Mouse (Mus musculus): ENCODE data around the gene Iqcc. TPM values are rescaled to one million over a fixed set of nuclear protein-coding genes. Genes with fewer than 3 reads are reported as not detected.

The Iqcc gene
- 31.8 and 32.5 TPM in 2 replicates for polyA plus RNA-seq (2016; fragmentation: Nextera tagmentation; extraction: Ambion mirVana)

GRCm38 (mm10) chr4:129618786-129619691 is at the start of gene Iqcc:
TSS of gene Iqcc (minus strand) at chr4:129619099.
- H3K4me1 ChIP-seq (replicated peaks) = peaks cover 23% of the 10 kb centered on the region
- 5% methylated on average over 44 of the region's 44 CpGs for WGBS

DNA sequence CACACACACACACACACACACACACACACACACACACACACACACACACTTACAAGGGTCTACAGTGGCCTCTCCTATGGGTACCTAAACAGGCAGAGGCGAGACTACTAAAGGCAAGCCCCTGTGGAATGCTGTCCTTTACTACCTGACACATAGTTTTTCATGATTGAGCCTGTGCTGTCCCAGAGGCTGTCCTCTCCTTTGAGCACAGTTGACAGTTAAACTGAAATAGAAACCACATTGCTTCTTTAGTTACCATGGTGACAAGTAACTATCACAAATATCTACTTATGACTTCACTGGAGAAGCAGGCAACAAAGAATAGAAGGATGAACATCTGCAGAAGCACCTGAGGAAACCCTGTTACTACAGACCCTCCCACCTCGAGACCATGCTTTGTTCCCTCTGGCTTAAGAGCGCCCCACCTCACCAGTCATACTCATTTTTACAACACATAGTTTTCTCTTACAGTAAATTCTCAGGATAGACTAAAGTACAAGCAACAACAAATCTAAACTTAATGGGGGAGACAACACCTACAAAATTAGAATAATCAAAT is 43.4 kb upstream of the Iqcc start:
- peaks cover 70% of the 10 kb centered on the region for H3K36me3 ChIP-seq
- H3K27ac ChIP-seq = no peak overlapping the region
- WGBS = 80% methylated on average over 3 of the region's 3 CpGs
- H3K4me1 ChIP-seq (replicated peaks) = peaks cover 10% of the 10 kb centered on the region
- no peak for ATAC-seq (ENCODE audit: insufficient number of reproducible peaks, insufficient read depth, low FRiP score, low TSS enrichment, low read depth)
- H3K4me3 ChIP-seq (replicated peaks) = no peak overlapping the region
- H3K9me3 ChIP-seq = no peaks in the 10 kb centered on the region
- H3K27me3 ChIP-seq = no peaks in the 10 kb centered on the region
- H3K4me2 ChIP-seq = no peak overlapping the region
- no peak overlapping the region for H3K9ac ChIP-seq (replicated peaks)

More at GRCm38 (mm10) chr4:129618786-129619691, at the start of gene Iqcc:
- H3K27ac ChIP-seq = peak within 1 kb of the TSS; percentile 81
- peak within 1 kb of the TSS; percentile 68 for H3K4me2 ChIP-seq
- no peaks in the 10 kb centered on the region for H3K9me3 ChIP-seq
- H3K27me3 ChIP-seq = no peaks in the 10 kb centered on the region
- peak; percentile 67 for ATAC-seq (ENCODE audit: insufficient number of reproducible peaks, insufficient read depth, low FRiP score, low TSS enrichment, low read depth)
- peaks cover 26% of the 10 kb centered on the region for H3K36me3 ChIP-seq
- H3K4me3 ChIP-seq (replicated peaks) = peak within 1 kb of the TSS; percentile 56
- H3K9ac ChIP-seq (replicated peaks) = peak within 1 kb of the TSS; percentile 73

- H3K9me3 ChIP-seq = no peaks in the 10 kb centered on the region
- 66% methylated on average over 3 of the region's 3 CpGs for WGBS
- no peak overlapping the region for H3K27ac ChIP-seq
- no peak overlapping the region for H3K9ac ChIP-seq (replicated peaks)
- no peak overlapping the region for H3K4me3 ChIP-seq (replicated peaks)
- peaks cover 71% of the 10 kb centered on the region for H3K36me3 ChIP-seq
- peaks cover 10% of the 10 kb centered on the region for H3K4me1 ChIP-seq (replicated peaks)
- ATAC-seq (ENCODE audit: insufficient number of reproducible peaks, insufficient read depth, low FRiP score, low TSS enrichment, low read depth) = no peak
- no peak overlapping the region for H3K4me2 ChIP-seq
- H3K27me3 ChIP-seq = no peaks in the 10 kb centered on the region
These were observed 42.7 kb upstream of the Iqcc start for GRCm38 (mm10) chr4:129661584-129661983.

DNA sequence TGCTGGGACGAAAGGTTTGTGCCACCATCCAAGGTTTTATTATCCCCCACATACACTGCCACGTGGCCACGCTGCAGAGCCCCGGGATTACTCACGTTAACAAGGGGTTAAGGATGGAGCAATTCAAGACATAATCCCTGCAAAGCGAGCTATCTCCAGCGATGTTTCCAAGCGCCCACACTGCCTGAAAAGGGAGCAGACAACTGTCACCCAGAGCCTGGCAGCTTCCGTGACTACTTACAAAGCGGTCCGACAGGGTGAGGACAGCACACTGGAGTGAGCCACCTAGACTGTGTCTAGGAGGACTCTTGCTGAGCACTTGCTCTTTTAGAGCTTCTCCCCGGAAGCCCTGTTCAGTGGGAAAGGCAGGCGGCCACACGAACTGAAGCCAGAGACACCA is 35.9 kb upstream of the Iqcc start:
- H3K27me3 ChIP-seq = no peaks in the 10 kb centered on the region
- H3K27ac ChIP-seq = no peak overlapping the region
- no peak overlapping the region for H3K9ac ChIP-seq (replicated peaks)
- H3K9me3 ChIP-seq = no peaks in the 10 kb centered on the region
- 96% methylated on average over 14 of the region's 14 CpGs for WGBS
- H3K4me3 ChIP-seq (replicated peaks) = no peak overlapping the region
- no peaks in the 10 kb centered on the region for H3K4me1 ChIP-seq (replicated peaks)
- no peak overlapping the region for H3K4me2 ChIP-seq
- H3K36me3 ChIP-seq = peaks cover 96% of the 10 kb centered on the region
- ATAC-seq (ENCODE audit: insufficient number of reproducible peaks, insufficient read depth, low FRiP score, low TSS enrichment, low read depth) = no peak

GRCm38 (mm10) chr4:129650359-129650758 is 31.5 kb upstream of the Iqcc start:
- Histone ChIP-seq H3K4me2 (no peak overlapping the region), H3K4me3 (replicated peaks) (no peak overlapping the region), H3K9ac (replicated peaks) (no peak overlapping the region), H3K27me3 (no peaks in the 10 kb centered on the region), H3K9me3 (no peaks in the 10 kb centered on the region), H3K36me3 (peaks cover 97% of the 10 kb centered on the region), H3K27ac (no peak overlapping the region), H3K4me1 (replicated peaks) (no peaks in the 10 kb centered on the region)
- no peak for ATAC-seq (ENCODE audit: insufficient number of reproducible peaks, insufficient read depth, low FRiP score, low TSS enrichment, low read depth)
- WGBS = 94% methylated on average over 8 of the region's 8 CpGs

DNA sequence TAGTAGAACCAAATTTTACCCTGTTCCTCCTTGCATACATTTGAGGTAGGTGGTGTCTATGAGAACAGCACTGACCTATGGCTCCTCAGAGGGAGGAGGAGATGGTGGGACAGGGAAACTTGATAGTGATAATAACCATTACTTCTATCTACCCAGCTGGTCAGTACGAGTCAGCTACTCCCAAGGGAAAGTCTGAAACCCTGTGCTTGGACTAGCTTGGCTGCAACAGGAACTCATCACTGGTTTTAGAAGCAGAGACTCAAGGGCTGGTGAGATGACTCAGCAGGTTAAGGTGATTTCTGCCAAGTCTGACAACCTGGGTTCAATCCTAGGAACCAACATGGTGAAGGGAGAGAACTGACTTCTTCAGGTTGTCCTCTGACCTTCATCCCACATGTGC is 29.8 kb upstream of the Iqcc start:
- no peak overlapping the region for H3K27ac ChIP-seq
- no peak overlapping the region for H3K4me3 ChIP-seq (replicated peaks)
- no peaks in the 10 kb centered on the region for H3K9me3 ChIP-seq
- H3K9ac ChIP-seq (replicated peaks) = no peak overlapping the region
- H3K27me3 ChIP-seq = no peaks in the 10 kb centered on the region
- H3K36me3 ChIP-seq = peaks cover 97% of the 10 kb centered on the region
- WGBS = 72% methylated on average over 1 of the region's 1 CpGs
- H3K4me1 ChIP-seq (replicated peaks) = no peaks in the 10 kb centered on the region
- H3K4me2 ChIP-seq = no peak overlapping the region
- no peak for ATAC-seq (ENCODE audit: insufficient number of reproducible peaks, insufficient read depth, low FRiP score, low TSS enrichment, low read depth)

GRCm38 (mm10) chr4:129645204-129645603 is 26.3 kb upstream of the Iqcc start:
- Histone ChIP-seq H3K9ac (replicated peaks) (no peak overlapping the region), H3K9me3 (no peaks in the 10 kb centered on the region), H3K4me1 (replicated peaks) (peaks cover 6% of the 10 kb centered on the region; the same call in 1 of the 2 replicates), H3K4me3 (replicated peaks) (no peak overlapping the region), H3K36me3 (peaks cover 71% of the 10 kb centered on the region), H3K27ac (no peak overlapping the region), H3K4me2 (no peak overlapping the region), H3K27me3 (no peaks in the 10 kb centered on the region)
- whole genome bisulfite sequencing = 89% methylated on average over 6 of the region's 6 CpGs
- no peak for ATAC-seq (ENCODE audit: insufficient number of reproducible peaks, insufficient read depth, low FRiP score, low TSS enrichment, low read depth)

DNA sequence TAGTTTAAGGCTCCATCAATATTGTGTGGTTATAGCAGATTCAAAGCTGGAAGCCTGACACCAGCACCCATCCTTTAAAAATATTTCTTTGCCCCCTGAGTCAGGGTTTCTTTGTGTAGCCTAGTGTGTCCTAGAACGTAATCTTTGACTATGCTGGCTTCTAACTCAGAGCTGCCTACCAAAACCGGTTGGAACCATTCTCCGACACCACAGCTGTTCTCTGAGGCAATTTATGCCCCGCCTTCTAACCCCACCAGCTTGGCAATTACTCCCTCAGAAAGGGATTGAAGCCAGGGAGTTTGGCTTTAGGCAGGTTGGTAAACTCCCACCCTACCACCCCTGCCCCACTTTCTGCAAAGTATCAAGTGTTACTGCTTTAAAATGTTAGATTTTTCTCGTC is 22.9 kb upstream of the Iqcc start:
- Histone ChIP-seq H3K9me3 (no peaks in the 10 kb centered on the region), H3K4me3 (replicated peaks) (peak overlapping the region; percentile 67; the same call in 1 of the 2 replicates), H3K27me3 (no peaks in the 10 kb centered on the region), H3K9ac (replicated peaks) (no peak overlapping the region), H3K4me1 (replicated peaks) (peaks cover 26% of the 10 kb centered on the region), H3K27ac (no peak overlapping the region), H3K4me2 (peak overlapping the region; percentile 94), H3K36me3 (peaks cover 62% of the 10 kb centered on the region)
- 39% methylated on average over 5 of the region's 5 CpGs for WGBS
- ATAC-seq (ENCODE audit: insufficient number of reproducible peaks, insufficient read depth, low FRiP score, low TSS enrichment, low read depth) = no peak

DNA sequence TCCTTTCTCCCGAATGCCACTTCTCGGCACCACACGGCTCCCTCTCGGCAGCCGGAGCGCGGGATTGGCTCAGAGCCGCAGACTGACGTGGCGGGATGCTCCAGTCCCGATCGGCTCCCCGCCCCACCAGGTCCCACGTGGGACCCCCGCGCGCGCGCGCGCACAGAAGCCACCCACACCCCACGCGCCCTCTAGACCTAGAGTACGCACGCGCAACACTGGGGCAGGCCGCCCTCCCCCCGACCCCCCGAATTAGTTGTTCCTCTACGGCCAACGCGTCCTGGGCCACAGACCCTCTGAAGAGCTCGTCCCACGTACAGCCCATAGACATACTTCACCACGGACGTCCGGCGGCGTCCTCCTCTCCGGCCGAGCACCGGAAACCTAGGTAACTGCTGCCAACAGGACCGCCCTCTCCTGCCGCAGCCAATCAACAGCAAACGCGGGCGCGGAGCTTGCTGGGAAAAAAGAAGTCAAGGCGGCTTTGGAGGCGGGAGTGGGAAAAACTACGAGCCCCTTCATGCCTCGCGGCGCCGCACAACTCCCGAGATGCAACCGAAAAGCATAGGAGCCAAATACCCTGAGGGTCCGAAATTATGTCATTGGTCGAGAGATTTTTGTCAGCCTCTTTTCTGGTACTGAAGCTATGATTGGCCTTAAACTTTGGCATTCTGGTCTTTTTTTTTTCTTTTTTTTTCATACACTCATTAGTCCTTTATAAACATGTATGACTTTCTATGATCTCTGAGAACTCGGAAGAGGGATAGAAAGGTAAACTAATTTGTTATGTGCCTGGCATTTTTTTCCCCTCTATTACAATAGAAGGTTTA is 22.0 kb upstream of the Iqcc start, which contains the start of gene Txlna:
Txlna (minus strand) TSS at position 428 of the 830 bp plus-strand sequence.
- H3K9ac ChIP-seq (replicated peaks) = peak within 1 kb of the TSS; percentile 84
- H3K9me3 ChIP-seq = no peaks in the 10 kb centered on the region
- H3K4me1 ChIP-seq (replicated peaks) = peaks cover 26% of the 10 kb centered on the region
- peaks cover 62% of the 10 kb centered on the region for H3K36me3 ChIP-seq
- H3K4me2 ChIP-seq = peak within 1 kb of the TSS; percentile 94
- H3K27ac ChIP-seq = peak within 1 kb of the TSS; percentile 93
- peak; percentile 96 for ATAC-seq (ENCODE audit: insufficient number of reproducible peaks, insufficient read depth, low FRiP score, low TSS enrichment, low read depth)
- peak within 1 kb of the TSS; percentile 67 for H3K4me3 ChIP-seq (replicated peaks)
- no peaks in the 10 kb centered on the region for H3K27me3 ChIP-seq
- under 1% methylated on average over 60 of the region's 60 CpGs for WGBS

DNA sequence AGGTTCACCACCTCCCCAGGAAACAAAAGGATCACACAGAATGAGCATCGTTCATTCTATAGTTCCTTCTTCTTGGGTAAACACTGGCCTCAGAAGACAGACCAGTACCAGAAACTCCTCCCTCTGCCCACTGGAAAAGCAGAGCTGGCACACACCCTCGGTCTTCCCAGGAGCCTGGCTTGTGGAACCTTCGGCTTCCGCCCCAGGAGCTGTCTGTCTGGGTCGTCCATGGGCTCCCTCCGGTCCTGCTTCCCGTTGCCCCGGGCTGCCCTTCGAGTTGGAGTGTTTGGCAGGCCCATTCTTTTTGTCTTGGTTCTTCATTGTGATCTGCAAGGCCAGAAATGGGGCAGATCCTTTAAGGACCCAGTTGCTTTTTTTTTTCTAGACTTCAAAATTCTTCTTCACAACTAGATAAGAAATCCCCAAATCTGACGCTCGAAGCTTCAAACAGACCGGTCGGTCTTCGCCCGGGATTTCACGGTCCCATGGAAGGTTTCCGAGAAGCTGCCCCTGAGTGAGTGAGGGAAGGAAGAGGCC is 21.3 kb upstream of the Iqcc start:
- Histone ChIP-seq H3K36me3 (peaks cover 62% of the 10 kb centered on the region), H3K4me1 (replicated peaks) (peaks cover 26% of the 10 kb centered on the region), H3K4me3 (replicated peaks) (peak overlapping the region; percentile 67)

More for the DNA sequence above, 21.3 kb upstream of the Iqcc start:
- peak overlapping the region; percentile 94 for H3K4me2 ChIP-seq
- peak overlapping the region; percentile 84 for H3K9ac ChIP-seq (replicated peaks)
- no peak for ATAC-seq (ENCODE audit: insufficient number of reproducible peaks, insufficient read depth, low FRiP score, low TSS enrichment, low read depth)
- H3K9me3 ChIP-seq = no peaks in the 10 kb centered on the region
- no peaks in the 10 kb centered on the region for H3K27me3 ChIP-seq
- peak overlapping the region; percentile 93 for H3K27ac ChIP-seq
- WGBS = 8% methylated on average over 17 of the region's 17 CpGs

Measured in limb, embryonic 12.5 days (tissue).